Mouse (Mus musculus) hindbrain, embryonic 16.5 days (tissue): ENCODE data around the gene Chd1. TPM values are rescaled to one million over a fixed set of nuclear protein-coding genes. Genes with fewer than 3 reads are reported as not detected.

Source experiments
- ATAC-seq: fragments of 200-750 bp; cut with Nextera tagmentation; 2 replicates; pipeline ENCODE4 v1.8.0; 2017; ENCODE audit warnings: moderate TSS enrichment, moderate library complexity
- H3K27ac ChIP-seq: fragments of 300-500 bp; sonication (generic); 2 replicates; pipeline ENCODE4 v1.5.1; 2014; ENCODE audit warnings: low read depth, mild to moderate bottlenecking, control low read depth, low read length, moderate library complexity
- H3K27me3 ChIP-seq: fragments of 300-500 bp; sonication (generic); replicated peaks from 2 replicates; pipeline ENCODE4 v1.6.1; 2014; ENCODE audit warnings: low read length; ENCODE audit not compliant: control insufficient read depth, insufficient read depth
- H3K36me3 ChIP-seq: fragments of 300-500 bp; sonication (generic); 2 replicates; pipeline ENCODE4 v1.6.1; 2014; ENCODE audit warnings: mild to moderate bottlenecking, low read length, moderate library complexity, mixed read lengths; ENCODE audit not compliant: control insufficient read depth, insufficient read depth
- H3K4me1 ChIP-seq: fragments of 300-500 bp; sonication (generic); 2 replicates; pipeline ENCODE4 v1.6.1; 2014; ENCODE audit warnings: low read depth, low read length; ENCODE audit not compliant: control insufficient read depth, insufficient read depth
- H3K4me2 ChIP-seq: fragments of 300-500 bp; sonication (generic); 2 replicates; pipeline ENCODE4 v1.6.1; 2014; ENCODE audit warnings: mild to moderate bottlenecking, low read length, control low read depth, moderate library complexity
- H3K4me3 ChIP-seq: fragments of 300-500 bp; sonication (generic); 2 replicates; pipeline ENCODE4 v1.5.1; 2014; ENCODE audit warnings: mild to moderate bottlenecking, low read length, control low read depth, moderate library complexity
- H3K9ac ChIP-seq: fragments of 300-500 bp; sonication (generic); 2 replicates; pipeline ENCODE4 v1.6.1; 2014; ENCODE audit warnings: low read depth, mild to moderate bottlenecking, control low read depth, low read length, moderate library complexity
- H3K9me3 ChIP-seq: fragments of 300-500 bp; sonication (generic); 2 replicates; pipeline ENCODE4 v1.6.1; 2014; ENCODE audit warnings: mild to moderate bottlenecking, low read length, moderate library complexity; ENCODE audit not compliant: control insufficient read depth
- WGBS: fragments of 180-500 bp; shearing (Covaris S2); extraction: QIAGEN DNeasy Blood & Tissue Kit; methylation state at CpG from one replicate; pipeline ENCODE4 v1.1.7; 2014; 5-methylcytosine and 5-hydroxymethylcytosine counted together
- polyA plus RNA-seq: library from polyadenylated mRNA; unstranded; fragments of >200 nt; fragmentation: Nextera tagmentation; extraction: Ambion mirVana; gene quantifications from 2 replicates; pipeline ENCODE4 v1.2.1, GENCODE M21; 2015

The Chd1 gene
- polyA plus RNA-seq = 12.2 and 13.1 TPM in 2 replicates

GRCm38 (mm10) chr17:15704475-15705300 lies at the start of gene Chd1:
Gene Chd1 (plus strand): TSS chr17:15704967.
- ATAC-seq = peak; percentile 96
- peak within 1 kb of the TSS; percentile 97 for H3K9ac ChIP-seq
- WGBS = under 1% methylated on average over 56 of the region's 124 CpGs

GRCm38 (mm10) chr17:15656881-15657607 lies 47.7 kb upstream of the Chd1 start:
- Histone ChIP-seq H3K27me3 (no peaks in the 10 kb centered on the region), H3K4me3 (no peak overlapping the region), H3K4me1 (no peaks in the 10 kb centered on the region), H3K4me2 (no peak overlapping the region), H3K27ac (no peak overlapping the region), H3K9ac (no peak overlapping the region), H3K36me3 (no peaks in the 10 kb centered on the region), H3K9me3 (no peaks in the 10 kb centered on the region)
- ATAC-seq = 0 out of 2 replicates have a peak, but pooled peaks have one; percentile 40
- 37% methylated on average over 6 of the region's 6 CpGs for WGBS

More at GRCm38 (mm10) chr17:15704475-15705300, at the start of gene Chd1:
- Histone ChIP-seq H3K27ac (peak within 1 kb of the TSS; percentile 97), H3K27me3 (no peaks in the 10 kb centered on the region), H3K4me2 (peak within 1 kb of the TSS; percentile 97), H3K4me3 (peak within 1 kb of the TSS; percentile 89), H3K36me3 (peaks cover 4% of the 10 kb centered on the region), H3K9me3 (no peaks in the 10 kb centered on the region), H3K4me1 (peaks cover 13% of the 10 kb centered on the region)

DNA sequence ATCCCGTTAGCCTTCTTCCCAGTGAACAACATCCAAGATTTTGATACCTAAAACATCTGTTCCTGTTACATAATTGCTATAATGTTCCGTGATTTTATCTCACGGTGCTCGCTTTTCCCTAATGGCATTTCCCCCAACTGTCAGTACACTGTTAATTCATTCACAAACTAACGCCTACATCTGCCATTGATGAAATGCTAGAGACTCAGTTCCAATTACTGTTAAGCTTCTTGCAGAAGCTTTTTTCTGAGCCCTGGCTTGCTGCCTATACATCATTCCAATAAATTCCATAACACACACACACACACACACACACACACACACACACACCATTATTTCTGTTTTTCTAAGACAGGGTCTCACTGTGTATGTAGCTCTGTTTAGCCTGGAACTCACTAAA lies 31.9 kb upstream of the Chd1 start:
- Histone ChIP-seq H3K9ac (no peak overlapping the region), H3K4me1 (no peaks in the 10 kb centered on the region), H3K27me3 (no peaks in the 10 kb centered on the region), H3K36me3 (no peaks in the 10 kb centered on the region), H3K9me3 (no peaks in the 10 kb centered on the region), H3K27ac (no peak overlapping the region), H3K4me3 (no peak overlapping the region), H3K4me2 (no peak overlapping the region)
- WGBS = 60% methylated on average over 5 of the region's 5 CpGs
- ATAC-seq = no peak

- Histone ChIP-seq H3K27me3 (no peaks in the 10 kb centered on the region), H3K36me3 (no peaks in the 10 kb centered on the region), H3K27ac (no peak overlapping the region), H3K4me3 (no peak overlapping the region), H3K4me2 (no peak overlapping the region), H3K9me3 (no peaks in the 10 kb centered on the region), H3K4me1 (no peaks in the 10 kb centered on the region), H3K9ac (no peak overlapping the region)
- ATAC-seq = no peak
- WGBS = 19% methylated on average over 6 of the region's 6 CpGs
These were observed 26.7 kb upstream of the Chd1 start for GRCm38 (mm10) chr17:15677970-15678645.

DNA sequence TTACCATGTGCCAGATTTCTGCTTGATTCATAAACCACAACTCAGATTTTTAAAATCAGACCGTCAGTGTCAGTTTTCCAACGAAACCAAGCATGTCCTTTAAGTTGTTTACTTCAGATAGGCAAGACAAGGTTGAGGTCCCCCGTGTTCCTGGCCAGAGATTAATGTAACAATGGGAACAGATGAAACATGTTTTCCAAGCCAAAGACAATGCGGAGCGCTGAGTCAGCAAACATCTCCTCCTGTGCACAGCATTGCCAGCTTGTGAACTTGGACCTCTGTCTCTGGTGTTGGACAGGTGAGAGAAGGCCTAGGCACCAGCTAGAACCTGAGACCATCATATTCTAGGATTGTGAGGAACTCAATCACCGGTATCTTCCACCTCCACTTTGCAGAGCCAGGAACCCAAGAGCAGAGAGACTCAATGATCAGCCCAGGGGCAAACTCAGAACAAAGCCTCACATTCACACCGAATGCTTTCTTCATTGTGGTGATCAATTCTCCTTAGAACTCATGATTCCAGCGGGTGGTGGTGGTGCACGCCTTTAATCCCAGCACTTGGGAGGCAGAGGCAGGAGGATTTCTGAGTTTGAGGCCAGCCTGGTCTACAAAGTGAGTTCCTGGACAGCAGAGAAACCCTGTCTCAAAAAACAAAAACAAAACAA lies 24.7 kb upstream of the Chd1 start:
- Histone ChIP-seq H3K27me3 (no peaks in the 10 kb centered on the region), H3K27ac (no peak overlapping the region), H3K9ac (no peak overlapping the region), H3K4me2 (no peak overlapping the region), H3K4me3 (no peak overlapping the region), H3K4me1 (no peaks in the 10 kb centered on the region), H3K9me3 (no peaks in the 10 kb centered on the region), H3K36me3 (no peaks in the 10 kb centered on the region)
- WGBS = 90% methylated on average over 9 of the region's 9 CpGs
- ATAC-seq = no peak

- Histone ChIP-seq H3K27me3 (no peaks in the 10 kb centered on the region), H3K36me3 (no peaks in the 10 kb centered on the region), H3K4me3 (no peak overlapping the region), H3K4me2 (no peak overlapping the region), H3K9ac (no peak overlapping the region), H3K27ac (no peak overlapping the region), H3K4me1 (no peaks in the 10 kb centered on the region), H3K9me3 (no peaks in the 10 kb centered on the region)
- 80% methylated on average over 4 of the region's 4 CpGs for WGBS
- no peak for ATAC-seq
These were observed 24.1 kb upstream of the Chd1 start for GRCm38 (mm10) chr17:15680661-15681060.

GRCm38 (mm10) chr17:15686396-15686795 lies 18.4 kb upstream of the Chd1 start:
- no peaks in the 10 kb centered on the region for H3K27me3 ChIP-seq
- no peaks in the 10 kb centered on the region for H3K9me3 ChIP-seq
- no peak overlapping the region for H3K4me2 ChIP-seq
- H3K4me1 ChIP-seq = no peaks in the 10 kb centered on the region
- H3K27ac ChIP-seq = no peak overlapping the region
- no peaks in the 10 kb centered on the region for H3K36me3 ChIP-seq
- H3K9ac ChIP-seq = no peak overlapping the region
- 94% methylated on average over 5 of the region's 5 CpGs for WGBS
- no peak overlapping the region for H3K4me3 ChIP-seq
- no peak for ATAC-seq

DNA sequence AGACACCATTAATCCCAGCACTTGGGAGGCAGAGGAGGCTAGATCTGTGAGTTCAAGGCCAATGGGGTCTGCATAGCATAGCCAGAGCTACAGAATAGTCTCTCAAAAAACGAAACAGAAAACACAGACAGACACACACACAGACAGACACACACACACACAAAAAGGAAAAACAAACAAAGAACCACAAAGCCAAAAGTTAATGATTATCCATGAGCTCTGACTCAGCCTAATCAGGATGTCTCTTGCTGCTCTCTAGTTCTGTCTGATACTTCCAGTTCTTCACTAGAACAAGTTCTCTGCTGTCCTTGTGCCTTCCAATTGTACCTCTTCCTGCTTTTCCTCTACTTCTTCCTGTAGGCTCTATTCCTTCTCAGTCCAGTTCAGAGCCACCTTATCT lies 14.5 kb upstream of the Chd1 start:
- Histone ChIP-seq H3K9me3 (no peaks in the 10 kb centered on the region), H3K4me1 (no peaks in the 10 kb centered on the region), H3K4me2 (no peak overlapping the region), H3K27ac (no peak overlapping the region), H3K9ac (no peak overlapping the region), H3K27me3 (no peaks in the 10 kb centered on the region), H3K4me3 (no peak overlapping the region), H3K36me3 (no peaks in the 10 kb centered on the region)
- ATAC-seq = no peak
- WGBS = 68% methylated on average over 1 of the region's 1 CpGs
